Mouse (Mus musculus) midbrain, embryonic 14.5 days (tissue): ENCODE data around the gene Scarb1. TPM values are rescaled to one million over a fixed set of nuclear protein-coding genes. Genes with fewer than 3 reads are reported as not detected.
A peak's percentile ranks its signal among the peaks of the same experiment; 100 is the strongest.

ENCODE experiments used
- ATAC-seq: fragments of 200-750 bp; cut with Nextera tagmentation; 2 replicates; pipeline ENCODE4 v1.8.0; 2017; ENCODE audit warnings: moderate number of reproducible peaks, moderate library complexity; ENCODE audit not compliant: low FRiP score, low TSS enrichment
- DNase-seq: peaks from one replicate; pipeline ENCODE4 v3.0.0-alpha.2; 2015
- H3K27ac ChIP-seq: fragments of 300-500 bp; sonication (generic); replicated peaks from 2 replicates; pipeline ENCODE4 v1.5.1; 2014; ENCODE audit warnings: mild to moderate bottlenecking, low read depth, low read length, moderate library complexity
- H3K27me3 ChIP-seq: fragments of 300-500 bp; sonication (generic); 2 replicates; pipeline ENCODE4 v1.6.1; 2014; ENCODE audit warnings: low read length, control low read depth, mixed read lengths; ENCODE audit not compliant: control insufficient read depth, insufficient read depth
- H3K36me3 ChIP-seq: fragments of 300-500 bp; sonication (generic); 2 replicates; pipeline ENCODE4 v1.6.1; 2014; ENCODE audit warnings: low read length, control low read depth; ENCODE audit not compliant: control insufficient read depth, insufficient read depth
- H3K4me1 ChIP-seq: fragments of 300-500 bp; sonication (generic); 2 replicates; pipeline ENCODE4 v1.6.1; 2014; ENCODE audit warnings: mild to moderate bottlenecking, antibody characterized with exemption, low read length, control low read depth; ENCODE audit not compliant: control insufficient read depth, insufficient read depth
- H3K4me2 ChIP-seq: fragments of 300-500 bp; sonication (generic); 2 replicates; pipeline ENCODE4 v1.6.1; 2014; ENCODE audit warnings: mild to moderate bottlenecking, low read length, moderate library complexity
- H3K4me3 ChIP-seq: fragments of 300-500 bp; sonication (generic); replicated peaks from 2 replicates; pipeline ENCODE4 v1.5.1; 2014; ENCODE audit warnings: low read depth, low read length
- H3K9ac ChIP-seq: fragments of 300-500 bp; sonication (generic); replicated peaks from 2 replicates; pipeline ENCODE4 v1.6.1; 2014; ENCODE audit warnings: mild to moderate bottlenecking, low read length, moderate library complexity
- H3K9me3 ChIP-seq: fragments of 300-500 bp; sonication (generic); 2 replicates; pipeline ENCODE4 v1.6.1; 2016; ENCODE audit warnings: low read length, control low read depth, mixed read lengths; ENCODE audit not compliant: control insufficient read depth
- WGBS: fragments of 180-500 bp; shearing (Covaris S2); extraction: QIAGEN DNeasy Blood & Tissue Kit; methylation state at CpG from one replicate; pipeline ENCODE4 v1.1.7; 2014; 5-methylcytosine and 5-hydroxymethylcytosine counted together
- polyA plus RNA-seq: library from polyadenylated mRNA; unstranded; fragments of >200 nt; fragmentation: Nextera tagmentation; extraction: Ambion mirVana; gene quantifications from 2 replicates; pipeline ENCODE4 v1.2.1, GENCODE M21; 2014

Gene Scarb1
- polyA plus RNA-seq, 1 experiment from 2014 or later, result 26.8 TPM

DNA sequence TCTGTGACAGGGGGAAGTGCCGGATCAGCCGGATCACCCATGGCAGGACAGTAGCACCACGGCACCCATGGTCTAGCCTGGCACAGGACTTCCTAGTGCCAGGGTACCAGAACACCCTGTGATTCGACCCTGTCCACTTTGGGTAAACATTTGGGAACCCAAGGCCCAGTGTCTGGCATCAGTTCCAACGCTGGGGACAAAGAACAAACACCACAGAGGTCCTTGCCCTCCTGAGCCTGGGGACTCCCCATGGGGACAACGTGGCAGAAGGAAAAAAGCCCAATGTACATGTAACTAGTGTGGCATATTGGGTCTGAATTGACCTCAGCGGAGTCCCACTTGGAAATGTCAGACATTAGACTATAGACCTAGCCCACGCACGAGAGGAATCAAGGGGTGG, 10.7 kb downstream of the Scarb1 start:
- WGBS, result 86% methylated on average over 9 of the region's 9 CpGs

DNA sequence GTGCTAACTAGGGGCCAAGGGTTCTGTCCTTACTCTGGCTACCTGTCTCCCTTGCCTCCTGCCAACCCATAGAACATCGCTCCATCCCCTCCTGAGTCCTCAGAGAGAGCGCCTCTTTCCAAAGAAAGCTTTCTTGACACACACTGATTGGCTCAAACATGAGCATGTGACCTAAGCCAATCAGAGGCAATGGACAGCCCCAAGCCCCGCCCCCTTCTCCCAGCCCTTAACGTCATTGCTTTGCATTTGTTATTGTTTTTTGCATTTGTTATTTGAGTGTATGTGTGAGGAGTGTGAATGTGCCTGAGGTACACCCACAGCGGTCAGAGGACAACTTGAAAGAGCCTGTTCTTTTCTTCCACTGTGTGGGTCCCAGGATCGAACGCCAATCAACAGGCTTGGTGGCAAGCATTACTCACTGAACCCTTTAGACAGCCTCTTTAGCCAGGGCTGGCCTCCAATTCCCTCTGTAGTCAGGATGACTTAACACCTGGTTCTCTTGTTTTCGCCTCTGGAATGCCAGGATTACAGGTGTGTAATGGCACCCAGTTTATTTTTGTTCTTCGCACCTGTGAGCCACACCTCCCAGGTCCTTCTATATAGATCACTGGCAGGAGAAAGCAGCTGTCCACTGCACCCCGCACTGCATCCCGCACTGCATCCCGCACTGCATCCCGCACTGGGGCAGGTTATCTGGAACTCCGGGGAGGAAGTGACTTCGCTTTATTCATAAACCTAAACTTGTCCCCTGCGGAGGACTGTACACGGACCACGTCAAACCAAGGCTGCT, 13.1 kb downstream of the Scarb1 start:
- DNase-seq (peak; percentile 80), ATAC-seq (peak; percentile 70; the same call in 1 of the 2 replicates)
- Histone ChIP-seq H3K4me2 (peak overlapping the region; percentile 50), H3K4me1 (no peaks in the 10 kb centered on the region), H3K9ac (peak overlapping the region; percentile 49; the same call in 1 of the 2 replicates), H3K27ac (no peak overlapping the region), H3K9me3 (no peaks in the 10 kb centered on the region), H3K27me3 (no peaks in the 10 kb centered on the region), H3K36me3 (no peaks in the 10 kb centered on the region), H3K4me3 (peak overlapping the region; percentile 33)
- WGBS, result 58% methylated on average over 18 of the region's 18 CpGs

More for the DNA sequence above, 10.7 kb downstream of the Scarb1 start:
- Histone ChIP-seq H3K4me3 (no peak overlapping the region), H3K9me3 (no peaks in the 10 kb centered on the region), H3K36me3 (no peaks in the 10 kb centered on the region), H3K9ac (no peak overlapping the region), H3K4me1 (no peaks in the 10 kb centered on the region), H3K4me2 (no peak overlapping the region), H3K27me3 (no peaks in the 10 kb centered on the region), H3K27ac (no peak overlapping the region)
- ATAC-seq (no peak), DNase-seq (no peak)

DNA sequence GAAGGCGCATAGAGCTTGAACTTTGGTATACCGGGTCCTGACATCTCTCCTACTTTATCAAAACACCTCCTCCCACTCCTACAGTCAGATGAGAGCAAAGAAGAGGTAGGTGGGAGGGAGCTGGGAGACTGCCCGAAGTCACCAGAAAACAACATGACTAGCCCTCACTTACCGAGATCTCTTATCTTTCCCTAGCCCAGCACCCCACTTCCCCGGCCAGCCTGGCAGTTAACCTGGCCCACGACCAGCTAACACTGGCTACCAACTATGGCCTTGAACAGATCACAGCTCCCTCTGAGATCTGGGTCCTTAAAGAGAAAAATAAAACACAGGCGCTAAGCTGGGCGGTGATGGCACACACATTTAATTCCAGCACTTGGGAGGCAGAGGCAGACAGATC, 14.5 kb downstream of the Scarb1 start:
- Histone ChIP-seq H3K9ac (no peak overlapping the region), H3K4me1 (no peaks in the 10 kb centered on the region), H3K27ac (no peak overlapping the region), H3K4me3 (no peak overlapping the region), H3K9me3 (no peaks in the 10 kb centered on the region), H3K36me3 (no peaks in the 10 kb centered on the region), H3K27me3 (no peaks in the 10 kb centered on the region), H3K4me2 (no peak overlapping the region)
- DNase-seq, result no peak
- no peak for ATAC-seq
- WGBS, result 93% methylated on average over 8 of the region's 8 CpGs

DNA sequence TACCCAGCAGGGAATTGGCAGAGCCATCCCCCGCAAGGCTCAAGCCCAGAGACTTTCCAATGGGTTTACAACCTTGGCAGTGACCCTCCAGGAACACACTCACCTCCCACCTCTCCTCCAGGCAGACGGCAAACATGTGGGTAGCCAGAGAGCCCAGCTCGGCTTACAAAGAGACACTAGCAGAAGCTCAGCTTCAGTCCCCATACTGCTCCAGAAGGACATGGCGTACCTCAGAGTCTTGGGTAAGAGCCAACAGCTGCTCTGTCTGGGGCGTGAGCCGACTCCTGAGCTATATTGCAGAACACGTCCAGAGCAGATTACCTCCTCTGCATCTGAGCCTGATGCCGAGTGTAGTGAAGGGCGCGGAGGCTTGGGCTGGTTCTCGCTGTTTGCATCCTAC, 15.0 kb downstream of the Scarb1 start:
- ATAC-seq (no peak), DNase-seq (no peak)
- WGBS, result 90% methylated on average over 11 of the region's 11 CpGs

DNA sequence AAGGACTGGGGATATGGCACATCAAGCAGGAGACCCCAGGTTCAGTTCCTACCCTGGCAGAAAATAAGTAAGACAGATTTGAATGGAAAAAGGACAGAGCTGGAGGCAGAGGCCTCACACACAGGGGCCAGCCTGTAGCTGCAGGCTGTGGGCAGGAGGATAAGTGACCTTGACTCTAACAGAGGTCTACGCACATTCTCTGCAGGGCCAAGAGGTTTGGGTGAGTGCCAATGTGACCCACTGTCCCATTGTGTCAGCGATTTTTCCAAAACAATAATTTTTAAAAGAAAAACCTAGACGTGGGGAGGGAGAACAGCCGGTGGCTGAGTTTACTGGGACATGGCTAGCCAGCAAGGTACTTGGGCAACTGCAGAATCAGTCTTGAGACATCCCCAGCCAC, 15.6 kb downstream of the Scarb1 start:
- H3K27ac ChIP-seq, result no peak overlapping the region
- H3K9ac ChIP-seq, result no peak overlapping the region
- no peaks in the 10 kb centered on the region for H3K36me3 ChIP-seq
- no peak overlapping the region for H3K4me2 ChIP-seq
- no peaks in the 10 kb centered on the region for H3K27me3 ChIP-seq
- H3K4me1 ChIP-seq, result no peaks in the 10 kb centered on the region
- ATAC-seq (no peak), DNase-seq (no peak)
- 94% methylated on average over 4 of the region's 4 CpGs for WGBS
- H3K4me3 ChIP-seq, result no peak overlapping the region
- H3K9me3 ChIP-seq, result no peaks in the 10 kb centered on the region

More for the DNA sequence above, 15.0 kb downstream of the Scarb1 start:
- H3K4me2 ChIP-seq, result no peak overlapping the region
- no peak overlapping the region for H3K27ac ChIP-seq
- H3K9me3 ChIP-seq, result no peaks in the 10 kb centered on the region
- H3K36me3 ChIP-seq, result no peaks in the 10 kb centered on the region
- no peaks in the 10 kb centered on the region for H3K4me1 ChIP-seq
- H3K4me3 ChIP-seq, result no peak overlapping the region
- no peak overlapping the region for H3K9ac ChIP-seq
- no peaks in the 10 kb centered on the region for H3K27me3 ChIP-seq

DNA sequence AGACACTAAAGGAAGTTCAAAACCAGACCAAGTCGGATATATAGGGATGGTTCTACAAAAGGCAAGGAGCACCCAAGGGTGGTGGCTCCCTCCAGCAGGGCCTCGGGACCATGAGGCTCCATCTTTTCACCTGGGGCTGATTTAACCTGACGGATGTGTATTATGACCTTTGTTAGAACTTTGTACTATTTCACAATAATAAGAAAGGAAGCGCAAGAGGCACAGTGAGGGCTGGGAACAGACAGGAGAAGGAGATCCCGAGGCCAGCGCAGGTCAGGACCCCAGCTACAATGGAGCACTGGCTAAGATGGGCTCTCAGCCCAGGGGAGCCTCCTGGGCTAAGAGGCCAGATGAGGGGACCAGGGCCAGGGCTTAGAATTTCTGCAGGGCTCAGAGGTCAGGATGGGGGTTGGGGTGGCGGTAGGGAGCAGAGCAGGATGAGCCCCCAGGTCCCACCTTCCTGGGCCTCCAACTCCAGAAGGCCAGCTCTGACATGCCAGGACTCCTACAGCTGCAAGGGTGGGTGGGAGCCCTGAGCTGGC, 16.9 kb downstream of the Scarb1 start:
- Histone ChIP-seq H3K4me3 (no peak overlapping the region), H3K9me3 (no peaks in the 10 kb centered on the region), H3K9ac (no peak overlapping the region), H3K4me1 (no peaks in the 10 kb centered on the region), H3K27ac (no peak overlapping the region), H3K4me2 (no peak overlapping the region), H3K36me3 (no peaks in the 10 kb centered on the region), H3K27me3 (no peaks in the 10 kb centered on the region)
- DNase-seq (no peak), ATAC-seq (no peak)
- WGBS, result 83% methylated on average over 7 of the region's 7 CpGs

DNA sequence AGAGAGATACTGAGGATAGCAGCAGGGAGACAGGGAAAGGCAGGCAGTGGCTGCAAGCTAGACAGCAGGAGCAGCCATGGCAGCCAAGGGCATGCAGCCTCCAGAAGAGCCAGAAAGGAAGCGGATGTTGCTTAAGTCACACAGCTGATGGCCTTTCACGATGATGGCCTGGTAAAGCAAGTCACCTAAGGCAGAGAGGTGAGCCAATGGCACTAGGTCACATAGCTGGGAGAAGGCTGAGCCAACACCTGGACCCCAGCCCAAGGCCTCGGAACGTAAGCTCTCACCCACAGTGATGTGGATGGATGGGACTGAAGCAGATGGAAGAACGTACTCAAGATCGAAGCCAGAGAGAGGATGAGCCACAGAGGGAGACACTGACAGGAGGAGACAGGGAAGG, 17.8 kb downstream of the Scarb1 start:
- no peak for DNase-seq

DNA sequence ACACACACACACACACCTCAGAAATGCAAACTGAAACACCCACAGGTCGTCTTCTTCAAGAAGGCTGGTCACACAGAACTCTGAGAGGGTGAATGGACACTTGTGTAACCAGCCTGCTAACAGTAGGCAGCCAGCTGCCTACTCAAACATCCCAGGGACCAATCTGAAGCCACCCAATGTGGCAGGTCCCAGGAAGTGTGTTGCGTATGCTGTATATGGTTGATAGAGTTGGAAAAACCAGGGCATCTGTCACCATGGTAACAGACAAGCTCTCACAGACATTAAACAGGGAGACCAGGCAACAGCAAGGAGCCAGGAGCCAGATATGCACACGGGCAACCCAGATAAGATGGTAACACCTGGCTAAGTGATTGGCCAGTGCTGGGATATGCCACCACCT, 19.1 kb downstream of the Scarb1 start:
- 78% methylated on average over 3 of the region's 3 CpGs for WGBS
- no peaks in the 10 kb centered on the region for H3K4me1 ChIP-seq
- no peak overlapping the region for H3K27ac ChIP-seq
- no peak overlapping the region for H3K9ac ChIP-seq
- no peak overlapping the region for H3K4me3 ChIP-seq
- no peaks in the 10 kb centered on the region for H3K9me3 ChIP-seq
- no peak for ATAC-seq
- no peak overlapping the region for H3K4me2 ChIP-seq
- H3K27me3 ChIP-seq, result no peaks in the 10 kb centered on the region
- H3K36me3 ChIP-seq, result no peaks in the 10 kb centered on the region
- peak; percentile 29 for DNase-seq

More for the DNA sequence above, 17.8 kb downstream of the Scarb1 start:
- Histone ChIP-seq H3K4me2 (no peak overlapping the region), H3K4me1 (no peaks in the 10 kb centered on the region), H3K27ac (no peak overlapping the region), H3K36me3 (no peaks in the 10 kb centered on the region), H3K9ac (no peak overlapping the region), H3K4me3 (no peak overlapping the region), H3K27me3 (no peaks in the 10 kb centered on the region), H3K9me3 (no peaks in the 10 kb centered on the region)
- no peak for ATAC-seq
- WGBS, result 88% methylated on average over 6 of the region's 6 CpGs
